Mouse (Mus musculus) A20 (cell line): ENCODE measurements around the gene Olfr6.
"Not testable (repeated sequence)": the region's sequence is repeated elsewhere in the genome, so short reads cannot be mapped to it uniquely, and the experiment has no call there.

Source experiments
- DNase-seq: peaks from one replicate; pipeline ENCODE4 v3.0.0-alpha.2; 2011; ENCODE audit warnings: low read depth, low spot score

Olfr6 gene

GRCm38 (mm10) chr7:106963837-106964236 is at the start of gene Olfr6:
Olfr6 (minus strand) TSS chr7:106963937.
- no peak for DNase-seq

GRCm38 (mm10) chr7:107005972-107006371 is 42.2 kb upstream of the Olfr6 start, which contains the start of gene Olfr2:
Olfr2 (minus strand) TSS chr7:107006072.
- no peak for DNase-seq

- DNase-seq, result no peak
Measured at GRCm38 (mm10) chr7:107004169-107004568, 40.4 kb upstream of the Olfr6 start.

GRCm38 (mm10) chr7:107000798-107001197 is 37.1 kb upstream of the Olfr6 start:
- no peak for DNase-seq

- no peak for DNase-seq
Measured at GRCm38 (mm10) chr7:106985236-106985635, 21.5 kb upstream of the Olfr6 start.

GRCm38 (mm10) chr7:106975353-106975752 is 11.6 kb upstream of the Olfr6 start, which contains the start of gene Olfr711:
Olfr711 (minus strand) TSS chr7:106975453.
- DNase-seq, result no peak

- not testable (repeated sequence) for DNase-seq
Measured at GRCm38 (mm10) chr7:106967503-106967902, 3.8 kb upstream of the Olfr6 start.

GRCm38 (mm10) chr7:106948212-106948611 is 15.5 kb downstream of the Olfr6 start, which contains the start of gene Olfr710:
Olfr710 (minus strand) TSS chr7:106948312.
- no peak for DNase-seq

- DNase-seq, result no peak
Measured at GRCm38 (mm10) chr7:106932119-106932518, 31.6 kb downstream of the Olfr6 start, which contains the start of gene Olfr709-ps1. Olfr709-ps1 (minus strand) TSS chr7:106932219.

GRCm38 (mm10) chr7:106920961-106921360 is 42.8 kb downstream of the Olfr6 start:
- DNase-seq, result not testable (repeated sequence)

GRCm38 (mm10) chr7:106907676-106908075 is 56.1 kb downstream of the Olfr6 start, which contains the start of gene Olfr1532-ps1:
Olfr1532-ps1 (plus strand) TSS chr7:106908001.
- no peak for DNase-seq
